Mouse (Mus musculus): ENCODE measurements around the gene Dhx34. TPM values are rescaled to one million over a fixed set of nuclear protein-coding genes. Genes with fewer than 3 reads are reported as not detected.

The Dhx34 gene
- polyA plus RNA-seq, 1 experiment from 2014 or later, result 13.8 TPM

Other genes with a start within 250 kb of the Dhx34 start
- 5.9 TPM in 2 replicates for gene Bicra, start 174.1 kb downstream of the Dhx34 start, polyA plus RNA-seq (2015; fragmentation: Nextera tagmentation; extraction: Ambion mirVana)
- gene Zfp541, start 160.2 kb downstream of the Dhx34 start, polyA plus RNA-seq (2015; fragmentation: Nextera tagmentation; extraction: Ambion mirVana), result 0.06 TPM in 1 of 2 replicates, not detected in the other
- 167 and 202 TPM in 2 replicates for gene Napa, start 123.6 kb downstream of the Dhx34 start, polyA plus RNA-seq (2015; fragmentation: Nextera tagmentation; extraction: Ambion mirVana)
- 28.3 and 31.7 TPM in 2 replicates for gene Kptn, start 102.1 kb downstream of the Dhx34 start, polyA plus RNA-seq (2015; fragmentation: Nextera tagmentation; extraction: Ambion mirVana)
- 0.08 and 0.10 TPM in 2 replicates for gene Slc8a2, start 92.2 kb downstream of the Dhx34 start, polyA plus RNA-seq (2015; fragmentation: Nextera tagmentation; extraction: Ambion mirVana)
- gene Meis3, start 46.9 kb downstream of the Dhx34 start, polyA plus RNA-seq (2015; fragmentation: Nextera tagmentation; extraction: Ambion mirVana), result 19.5 and 19.8 TPM in 2 replicates
- 0.44 and 0.53 TPM in 2 replicates for gene C5ar2, start 22.1 kb upstream of the Dhx34 start, polyA plus RNA-seq (2015; fragmentation: Nextera tagmentation; extraction: Ambion mirVana)
- gene C5ar1, start 37.5 kb upstream of the Dhx34 start, polyA plus RNA-seq (2015; fragmentation: Nextera tagmentation; extraction: Ambion mirVana), result 3.4 and 3.6 TPM in 2 replicates
- 12.1 and 12.3 TPM in 2 replicates for gene Inafm1, start 51.6 kb upstream of the Dhx34 start, polyA plus RNA-seq (2015; fragmentation: Nextera tagmentation; extraction: Ambion mirVana)
- 20.1 and 25.9 TPM in 2 replicates for gene Ccdc9, start 64.8 kb upstream of the Dhx34 start, polyA plus RNA-seq (2015; fragmentation: Nextera tagmentation; extraction: Ambion mirVana)
- gene Bbc3, start 86.4 kb upstream of the Dhx34 start, polyA plus RNA-seq (2015; fragmentation: Nextera tagmentation; extraction: Ambion mirVana), result 12.4 and 14.3 TPM in 2 replicates
- gene Sae1, start 165.8 kb upstream of the Dhx34 start, polyA plus RNA-seq (2015; fragmentation: Nextera tagmentation; extraction: Ambion mirVana), result 281 and 310 TPM in 2 replicates
- gene Zc3h4, start 178.9 kb upstream of the Dhx34 start, polyA plus RNA-seq (2015; fragmentation: Nextera tagmentation; extraction: Ambion mirVana), result 13.1 and 13.2 TPM in 2 replicates
- gene Tmem160, start 230.7 kb upstream of the Dhx34 start, polyA plus RNA-seq (2015; fragmentation: Nextera tagmentation; extraction: Ambion mirVana), result 34.8 and 39.1 TPM in 2 replicates

All from lung, embryonic 16.5 days (tissue).